Mouse (Mus musculus) thymus, adult 2 months (tissue): ENCODE measurements around the gene Gm3488.
"Not testable (repeated sequence)": the region's sequence is repeated elsewhere in the genome, so short reads cannot be mapped to it uniquely, and the experiment has no call there.

ENCODE experiments used
- CTCF ChIP-seq: fragments of 200-500 bp; IDR thresholded peaks from 2 replicates; pipeline ENCODE4 v1.5.1; 2012; ENCODE audit warnings: mild to moderate bottlenecking, control low read depth, low read length, moderate library complexity, borderline replicate concordance; ENCODE audit not compliant: control insufficient read depth, poor library complexity, insufficient read depth; ENCODE audit errors: extremely low read depth
- POLR2A ChIP-seq: fragments of 200-500 bp; IDR thresholded peaks from 2 replicates; pipeline ENCODE4 v1.6.1; 2012; ENCODE audit warnings: mild to moderate bottlenecking, low read length, control low read depth, moderate library complexity; ENCODE audit not compliant: control insufficient read depth, poor library complexity, insufficient read depth; ENCODE audit errors: extremely low read depth

- not testable (repeated sequence) for TF ChIP-seq POLR2A, CTCF
Measured at GRCm38 (mm10) chr14:5483907-5484306, 17.6 kb upstream of the Gm3488 start, which contains the start of gene Gm3187.
